In the genomic region with DNA sequence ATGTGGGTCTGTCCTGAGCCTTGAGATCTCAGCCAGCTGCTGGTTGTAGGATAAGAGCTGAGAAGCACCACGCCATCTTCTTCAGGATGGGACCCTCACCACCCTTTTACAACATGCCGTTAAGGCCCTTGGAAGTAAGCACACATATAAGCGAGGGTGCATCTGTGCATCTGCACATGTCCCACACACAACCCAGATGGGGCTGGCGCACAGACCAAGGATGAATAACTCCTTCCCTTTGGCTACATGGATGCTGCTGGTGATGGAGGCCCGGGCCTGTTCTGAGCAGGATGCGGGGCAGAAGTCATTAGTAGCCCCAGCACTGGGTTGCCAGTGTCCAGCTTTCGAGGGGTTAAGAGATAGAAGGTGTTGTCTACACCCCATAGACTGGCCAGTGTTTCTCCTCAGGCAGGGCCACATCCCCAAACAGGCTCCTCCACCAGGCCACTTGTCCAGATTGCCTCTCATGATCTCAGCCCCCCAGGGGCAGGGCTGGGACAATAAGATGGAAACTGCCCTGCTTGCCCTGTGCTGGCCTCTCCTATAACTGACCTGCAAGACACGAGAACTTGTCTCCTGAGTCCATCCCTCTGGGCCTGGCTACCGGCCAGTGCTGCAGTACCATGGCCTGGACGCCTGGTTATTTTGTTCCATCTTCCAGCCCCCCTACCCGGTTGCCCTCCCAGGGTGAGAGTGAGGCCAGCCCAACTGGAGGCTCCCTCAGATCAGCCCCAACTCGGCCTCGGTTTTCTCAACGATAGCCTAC, we compare ENCODE assay signal across 8 mouse cellular contexts. TPM values are rescaled to one million over a fixed set of nuclear protein-coding genes. Genes with fewer than 3 reads are reported as not detected.
DNase-seq lines count a peak whose midpoint lies in the region; ATAC-seq and TF ChIP-seq lines count a peak whose summit lies in the region.

No protein-coding gene starts in this region.

- peak overlapping the region; percentile 96 for H3K4me2 ChIP-seq in forebrain, embryonic 15.5 days (replicated peaks)
- peak overlapping the region; percentile 96 for H3K4me2 ChIP-seq in limb, embryonic 13.5 days (replicated peaks)
- H3K4me2 ChIP-seq in stomach, embryonic 14.5 days (replicated peaks; ENCODE audit: low read depth, low read length) = peak overlapping the region; percentile 76

- peaks cover 22% of the 10 kb centered on the region for H3K36me3 ChIP-seq in heart, embryonic 10.5 days
- no peaks in the 10 kb centered on the region for H3K36me3 ChIP-seq in ES-Bruce4 (ENCODE audit: control insufficient read depth, insufficient read depth, low read length, poor library complexity, severe bottlenecking)
- H3K36me3 ChIP-seq in forebrain, embryonic 15.5 days = peaks cover 19% of the 10 kb centered on the region
- peaks cover 28% of the 10 kb centered on the region for H3K36me3 ChIP-seq in limb, embryonic 13.5 days
- peaks cover 14% of the 10 kb centered on the region for H3K36me3 ChIP-seq in stomach, embryonic 14.5 days (ENCODE audit: control insufficient read depth, insufficient read depth, low read length)

- peak overlapping the region; percentile 65; the same call in 1 of the 2 replicates for H3K9ac ChIP-seq in ES-Bruce4 (ENCODE audit: low read depth, poor library complexity, severe bottlenecking)
- H3K9ac ChIP-seq in forebrain, embryonic 15.5 days (replicated peaks) = peak overlapping the region; percentile 99
- H3K9ac ChIP-seq in limb, embryonic 13.5 days = peak overlapping the region; percentile 100
- H3K9ac ChIP-seq in stomach, embryonic 14.5 days (replicated peaks; ENCODE audit: low read depth, low read length) = peak overlapping the region; percentile 95

- TF ChIP-seq EP300 in ES-Bruce4 (IDR thresholded peaks at IDR 0.05; ENCODE audit: insufficient read depth, low read depth, low read length) = no peak

- peaks cover 90% of the 10 kb centered on the region for H3K27me3 ChIP-seq in heart, embryonic 10.5 days (ENCODE audit: insufficient read depth, poor library complexity, severe bottlenecking)
- H3K27me3 ChIP-seq in ES-Bruce4 (ENCODE audit: control insufficient read depth, insufficient read depth, low read length, poor library complexity, severe bottlenecking) = no peaks in the 10 kb centered on the region
- H3K27me3 ChIP-seq in forebrain, embryonic 15.5 days = no peaks in the 10 kb centered on the region
- no peaks in the 10 kb centered on the region for H3K27me3 ChIP-seq in limb, embryonic 13.5 days
- H3K27me3 ChIP-seq in stomach, embryonic 14.5 days (ENCODE audit: control insufficient read depth, insufficient read depth, low read length) = no peaks in the 10 kb centered on the region

- peaks cover 57% of the 10 kb centered on the region for H3K4me1 ChIP-seq in heart, embryonic 10.5 days
- H3K4me1 ChIP-seq in ES-Bruce4 (ENCODE audit: control insufficient read depth, insufficient read depth, low read length) = no peaks in the 10 kb centered on the region
- peaks cover 54% of the 10 kb centered on the region for H3K4me1 ChIP-seq in forebrain, embryonic 15.5 days
- peaks cover 52% of the 10 kb centered on the region for H3K4me1 ChIP-seq in limb, embryonic 13.5 days
- H3K4me1 ChIP-seq in stomach, embryonic 14.5 days (ENCODE audit: control insufficient read depth, insufficient read depth, low read length) = peaks cover 42% of the 10 kb centered on the region

- no peak for DNase-seq in heart, embryonic 10.5 days (ENCODE audit: low spot score)
- no peak for DNase-seq in heart, adult 9 months (ENCODE audit: low spot score in 2 of 2)
- no peak for DNase-seq in c-Kit-positive CD71-positive TER-119-positive erythroid progenitor cells, embryonic 14.5 days (ENCODE audit: low spot score)
- DNase-seq in layer of hippocampus, adult 18-20 months (ENCODE audit: low spot score in 2 of 2) = no peak

- H3K4me3 ChIP-seq in heart, embryonic 10.5 days = peak overlapping the region; percentile 95
- no peak overlapping the region for H3K4me3 ChIP-seq in ES-Bruce4 (ENCODE audit: low read depth, low read length)
- peak overlapping the region; percentile 73 for H3K4me3 ChIP-seq in forebrain, embryonic 15.5 days
- H3K4me3 ChIP-seq in limb, embryonic 13.5 days = peak overlapping the region; percentile 86
- H3K4me3 ChIP-seq in stomach, embryonic 14.5 days (ENCODE audit: low read depth, low read length) = peak overlapping the region; percentile 88

- no peaks in the 10 kb centered on the region for H3K9me3 ChIP-seq in heart, embryonic 10.5 days
- H3K9me3 ChIP-seq in ES-Bruce4 (replicated peaks; ENCODE audit: control insufficient read depth, insufficient read depth, low read length, poor library complexity, severe bottlenecking) = no peaks in the 10 kb centered on the region
- H3K9me3 ChIP-seq in forebrain, embryonic 15.5 days = no peaks in the 10 kb centered on the region
- H3K9me3 ChIP-seq in limb, embryonic 13.5 days = no peaks in the 10 kb centered on the region
- no peaks in the 10 kb centered on the region for H3K9me3 ChIP-seq in stomach, embryonic 14.5 days (ENCODE audit: control insufficient read depth, low read depth, low read length)

- peak overlapping the region; percentile 96 for H3K27ac ChIP-seq in heart, embryonic 10.5 days
- H3K27ac ChIP-seq in ES-Bruce4 (ENCODE audit: insufficient read depth, low read length) = no peak overlapping the region
- H3K27ac ChIP-seq in forebrain, embryonic 15.5 days (replicated peaks) = peak overlapping the region; percentile 98
- peak overlapping the region; percentile 95; the same call in 1 of the 2 replicates for H3K27ac ChIP-seq in limb, embryonic 13.5 days
- H3K27ac ChIP-seq in stomach, embryonic 14.5 days (ENCODE audit: low read length) = no peak overlapping the region

- 45% methylated on average over 14 of the region's 14 CpGs for whole genome bisulfite sequencing in heart, embryonic 10.5 days
- WGBS in forebrain, embryonic 15.5 days = 22% methylated on average over 14 of the region's 14 CpGs
- WGBS in limb, embryonic 13.5 days = 34% methylated on average over 14 of the region's 14 CpGs
- 34% methylated on average over 14 of the region's 14 CpGs for WGBS in stomach, embryonic 14.5 days

- TF ChIP-seq POLR2A in ES-Bruce4 (IDR thresholded peaks at IDR 0.05; ENCODE audit: insufficient read depth, low read length) = no peak

- no peak for ATAC-seq in forebrain, embryonic 15.5 days (replicated peaks)
- ATAC-seq in limb, embryonic 13.5 days (ENCODE audit: low FRiP score, low read depth) = no peak
- no peak for ATAC-seq in stomach, embryonic 14.5 days (ENCODE audit: insufficient number of reproducible peaks, insufficient read depth, low FRiP score, low read depth)

- TF ChIP-seq CTCF in ES-Bruce4 (IDR thresholded peaks at IDR 0.05; ENCODE audit: low read depth, low read length) = no peak

RNA-seq across cellular contexts. Expression of a gene that starts 1.7 kb away (rescaled TPM):
- polyA plus RNA-seq in heart, embryonic 10.5 days (2016; fragmentation: Nextera tagmentation; extraction: Ambion mirVana) = 101 and 166 TPM in 2 replicates
- 43.6 and 44.3 TPM in 2 replicates for polyA plus RNA-seq in ES-Bruce4 (2011; ENCODE audit: insufficient read depth, insufficient read length, low read depth, missing spikeins)
- 732 and 750 TPM in 2 replicates for polyA plus RNA-seq in forebrain, embryonic 15.5 days (2015; fragmentation: Nextera tagmentation; extraction: Ambion mirVana)
- 297 and 304 TPM in 2 replicates for polyA plus RNA-seq in limb, embryonic 13.5 days (2015; fragmentation: Nextera tagmentation; extraction: Ambion mirVana)
- 118 and 120 TPM in 2 replicates for polyA plus RNA-seq in stomach, embryonic 14.5 days (2014; fragmentation: Nextera tagmentation; extraction: Ambion mirVana)
- 100 to 1,000 TPM; 359 to 362 TPM for total RNA-seq in layer of hippocampus, adult 18-20 months (2021)

RNA-seq across cellular contexts. Expression of a gene that starts 22.1 kb away (rescaled TPM):
- 0.17 and 0.21 TPM in 2 replicates for polyA plus RNA-seq in heart, embryonic 10.5 days (2016; fragmentation: Nextera tagmentation; extraction: Ambion mirVana)
- 3.1 and 3.4 TPM in 2 replicates for polyA plus RNA-seq in ES-Bruce4 (2011; ENCODE audit: insufficient read depth, insufficient read length, low read depth, missing spikeins)
- 3.2 and 3.4 TPM in 2 replicates for polyA plus RNA-seq in forebrain, embryonic 15.5 days (2015; fragmentation: Nextera tagmentation; extraction: Ambion mirVana)
- 0.79 and 0.87 TPM in 2 replicates for polyA plus RNA-seq in limb, embryonic 13.5 days (2015; fragmentation: Nextera tagmentation; extraction: Ambion mirVana)
- polyA plus RNA-seq in stomach, embryonic 14.5 days (2014; fragmentation: Nextera tagmentation; extraction: Ambion mirVana) = 0.87 and 1.4 TPM in 2 replicates
- 10 to 100 TPM; 75.6 to 79.2 TPM for total RNA-seq in layer of hippocampus, adult 18-20 months (2021)

RNA-seq across cellular contexts. Expression of a gene that starts 27.3 kb away (rescaled TPM):
- polyA plus RNA-seq in heart, embryonic 10.5 days (2016; fragmentation: Nextera tagmentation; extraction: Ambion mirVana) = 397 and 462 TPM in 2 replicates
- polyA plus RNA-seq in ES-Bruce4 (2011; ENCODE audit: insufficient read depth, insufficient read length, low read depth, missing spikeins) = 84.4 and 97.7 TPM in 2 replicates
- polyA plus RNA-seq in forebrain, embryonic 15.5 days (2015; fragmentation: Nextera tagmentation; extraction: Ambion mirVana) = 135 and 138 TPM in 2 replicates
- polyA plus RNA-seq in limb, embryonic 13.5 days (2015; fragmentation: Nextera tagmentation; extraction: Ambion mirVana) = 175 and 181 TPM in 2 replicates
- 257 and 270 TPM in 2 replicates for polyA plus RNA-seq in stomach, embryonic 14.5 days (2014; fragmentation: Nextera tagmentation; extraction: Ambion mirVana)
- total RNA-seq in layer of hippocampus, adult 18-20 months (2021) = 10 to 100 TPM; 93.2 to 99.5 TPM

RNA-seq across cellular contexts. Expression of a gene that starts 41.3 kb away (rescaled TPM):
- 29.5 and 44.2 TPM in 2 replicates for polyA plus RNA-seq in heart, embryonic 10.5 days (2016; fragmentation: Nextera tagmentation; extraction: Ambion mirVana)
- 58.2 and 63.4 TPM in 2 replicates for polyA plus RNA-seq in ES-Bruce4 (2011; ENCODE audit: insufficient read depth, insufficient read length, low read depth, missing spikeins)
- polyA plus RNA-seq in forebrain, embryonic 15.5 days (2015; fragmentation: Nextera tagmentation; extraction: Ambion mirVana) = 46.1 and 47.6 TPM in 2 replicates
- 48.1 and 50.1 TPM in 2 replicates for polyA plus RNA-seq in limb, embryonic 13.5 days (2015; fragmentation: Nextera tagmentation; extraction: Ambion mirVana)
- 35.5 and 36.9 TPM in 2 replicates for polyA plus RNA-seq in stomach, embryonic 14.5 days (2014; fragmentation: Nextera tagmentation; extraction: Ambion mirVana)
- total RNA-seq in layer of hippocampus, adult 18-20 months (2021) = 10 to 100 TPM; 60.3 to 63.2 TPM

RNA-seq across cellular contexts. Expression of a gene that starts 42.9 kb away (rescaled TPM):
- 0.57 and 2.4 TPM in 2 replicates for polyA plus RNA-seq in heart, embryonic 10.5 days (2016; fragmentation: Nextera tagmentation; extraction: Ambion mirVana)
- polyA plus RNA-seq in ES-Bruce4 (2011; ENCODE audit: insufficient read depth, insufficient read length, low read depth, missing spikeins) = 0.39 and 1.0 TPM in 2 replicates
- 3.6 and 4.0 TPM in 2 replicates for polyA plus RNA-seq in forebrain, embryonic 15.5 days (2015; fragmentation: Nextera tagmentation; extraction: Ambion mirVana)
- polyA plus RNA-seq in limb, embryonic 13.5 days (2015; fragmentation: Nextera tagmentation; extraction: Ambion mirVana) = 2.3 and 2.9 TPM in 2 replicates
- 2.1 and 2.4 TPM in 2 replicates for polyA plus RNA-seq in stomach, embryonic 14.5 days (2014; fragmentation: Nextera tagmentation; extraction: Ambion mirVana)
- total RNA-seq in layer of hippocampus, adult 18-20 months (2021) = 10 to 100 TPM; 14.5 to 16.4 TPM

Comparison
In these comparisons a context has a peak if more than half of its experiments do, and no peak if none do; other contexts are left out.
1. H3K27ac ChIP-seq: peak in heart, embryonic 10.5 days (single experiment), forebrain, embryonic 15.5 days (single experiment) and limb, embryonic 13.5 days (single experiment); none in ES-Bruce4 (single experiment) and stomach, embryonic 14.5 days (single experiment).
2. Peak in every context shown above with its lines, with median percentiles within 50 percentile points of each other: H3K9ac ChIP-seq and H3K4me2 ChIP-seq.